Mouse (Mus musculus): ENCODE results near the gene Ly6g5b.

GRCm38 (mm10) chr17:35158850-35159593, 43.8 kb upstream of the Ly6g5b start:
- TF ChIP-seq POLR2A (IDR thresholded peaks at IDR 0.05; ENCODE audit: insufficient read depth, low read depth, low read length) = no peak
- TF ChIP-seq CTCF (IDR thresholded peaks at IDR 0.05; ENCODE audit: insufficient read depth, low read depth, low read length) = no peak

All from olfactory bulb, adult 2 months (tissue).